Mouse (Mus musculus) R1 (cell line): ENCODE results near the gene Zmynd10.

Experiments used
- DNase-seq: peaks from one replicate; pipeline ENCODE4 v3.0.0-alpha.2; 2018; ENCODE audit warnings: low read depth, low spot score

Zmynd10 gene

GRCm38 (mm10) chr9:107547026-107547425 is at the start of gene Zmynd10:
Gene Zmynd10, plus strand, starts transcription at chr9:107547298.
- DNase-seq, result peak; percentile 94

- DNase-seq, result no peak
Measured at GRCm38 (mm10) chr9:107500708-107501286, 46.3 kb upstream of the Zmynd10 start.

- DNase-seq, result no peak
Measured at GRCm38 (mm10) chr9:107502131-107502846, 44.8 kb upstream of the Zmynd10 start.

- DNase-seq, result no peak
Measured at GRCm38 (mm10) chr9:107504662-107505537, 42.2 kb upstream of the Zmynd10 start.

GRCm38 (mm10) chr9:107508266-107508665 is 38.8 kb upstream of the Zmynd10 start:
- no peak for DNase-seq

GRCm38 (mm10) chr9:107510384-107511100 is 36.6 kb upstream of the Zmynd10 start:
- no peak for DNase-seq

DNA sequence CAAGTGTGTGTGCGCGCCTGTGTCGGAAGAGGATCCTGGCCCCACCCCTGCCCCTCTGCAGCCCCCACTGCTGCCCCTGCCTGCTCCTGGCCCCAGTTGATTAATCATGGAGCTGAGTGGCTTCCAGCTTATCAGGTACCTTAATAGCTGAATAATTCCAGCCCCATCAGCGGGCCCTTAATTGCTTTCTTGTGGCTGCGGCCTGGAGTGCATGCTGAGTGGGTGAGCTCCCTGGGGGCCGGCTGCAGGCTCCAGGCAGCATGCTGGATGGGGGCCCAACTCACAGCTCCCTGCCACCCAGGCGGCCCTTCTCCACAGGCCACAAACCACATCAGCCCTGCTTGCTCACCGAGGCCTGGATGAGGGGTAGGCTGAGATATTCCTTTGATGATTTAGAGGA is 35.7 kb upstream of the Zmynd10 start:
- no peak for DNase-seq

- DNase-seq, result no peak
Measured at GRCm38 (mm10) chr9:107512326-107512725, 34.8 kb upstream of the Zmynd10 start.

DNA sequence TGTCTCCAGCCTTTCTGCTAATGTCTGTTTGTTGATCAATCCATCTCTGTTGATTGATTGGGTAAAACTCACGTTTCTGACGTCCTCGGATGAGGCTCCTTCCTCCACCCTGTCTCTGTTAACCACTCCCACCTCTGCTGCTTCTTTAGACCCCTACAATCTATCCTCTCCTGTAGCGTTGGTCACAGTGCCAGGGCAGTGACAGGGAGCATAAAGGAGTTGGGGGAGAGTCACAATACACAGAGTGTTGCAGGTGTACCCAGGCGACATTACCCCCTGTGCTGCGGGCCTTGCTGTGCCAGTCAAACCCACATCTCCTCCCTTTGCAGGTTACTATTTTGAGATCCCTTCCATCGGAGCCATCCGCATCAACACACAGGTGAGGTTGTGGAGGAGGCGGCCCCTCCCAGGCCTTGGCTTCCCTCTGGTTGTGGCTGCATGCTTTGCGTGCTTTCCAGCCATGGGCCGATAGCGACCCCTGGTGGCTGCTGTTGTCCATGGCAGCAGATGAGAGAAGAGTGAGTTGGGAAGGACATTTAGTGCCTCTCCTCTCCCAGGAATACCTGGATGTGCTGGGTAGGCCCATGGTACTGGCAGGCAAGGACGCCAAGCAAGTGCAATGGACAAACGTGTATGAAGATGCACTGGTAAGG is 32.7 kb upstream of the Zmynd10 start:
- peak; percentile 76 for DNase-seq

- DNase-seq, result no peak
Measured at GRCm38 (mm10) chr9:107520331-107520730, 26.8 kb upstream of the Zmynd10 start.

GRCm38 (mm10) chr9:107521190-107521589 is 25.9 kb upstream of the Zmynd10 start:
- DNase-seq, result peak; percentile 90

DNA sequence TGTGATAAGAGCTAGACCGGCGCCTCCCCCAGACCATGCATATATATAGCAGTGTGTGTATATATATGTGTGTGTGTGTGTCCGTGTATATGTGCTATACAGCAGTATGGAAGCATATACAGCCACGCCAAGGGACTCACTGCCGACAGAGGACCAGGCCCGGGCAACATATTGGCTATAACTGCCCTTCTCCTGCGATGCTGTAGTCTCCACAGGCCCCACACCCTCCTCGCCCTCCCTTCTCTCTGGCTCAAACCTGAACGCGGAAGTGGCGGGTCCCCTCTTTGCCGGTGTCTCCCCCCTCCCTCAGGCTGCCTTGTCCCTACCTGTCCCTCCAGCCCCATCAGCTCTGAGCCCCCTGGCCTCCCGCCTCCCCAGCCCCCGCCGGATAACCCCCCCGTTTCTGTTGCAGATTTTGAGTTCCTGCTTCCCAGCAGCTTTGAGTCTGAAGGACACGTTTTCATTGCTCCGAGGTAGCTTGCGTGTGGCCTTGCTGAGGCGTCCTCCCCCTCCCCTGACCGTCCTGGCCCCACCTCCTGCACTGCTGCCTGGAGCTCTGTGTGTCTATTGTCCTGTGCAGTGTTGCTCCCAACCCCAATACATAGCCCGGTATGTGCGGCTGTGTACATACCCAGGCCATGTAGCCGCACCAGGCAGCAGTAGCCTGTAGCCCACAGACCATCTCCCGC is 25.2 kb upstream of the Zmynd10 start:
- DNase-seq, result peak; percentile 68

DNA sequence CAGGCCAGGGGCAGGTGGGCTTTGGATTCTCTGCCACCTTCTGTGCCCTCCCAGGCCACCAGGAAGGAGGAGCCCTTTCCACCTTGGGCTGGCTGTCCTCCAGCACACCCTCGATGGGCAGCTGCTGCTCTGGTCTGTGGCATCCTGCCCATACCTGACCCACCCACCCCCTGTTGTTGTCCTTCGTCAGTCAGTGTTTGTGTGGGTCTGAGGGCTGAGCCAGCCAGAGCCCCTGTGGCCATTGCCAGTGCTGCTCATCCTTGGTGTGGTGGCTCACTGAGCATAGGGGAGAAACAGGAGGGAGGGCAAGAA is 24.7 kb upstream of the Zmynd10 start:
- DNase-seq, result no peak

DNA sequence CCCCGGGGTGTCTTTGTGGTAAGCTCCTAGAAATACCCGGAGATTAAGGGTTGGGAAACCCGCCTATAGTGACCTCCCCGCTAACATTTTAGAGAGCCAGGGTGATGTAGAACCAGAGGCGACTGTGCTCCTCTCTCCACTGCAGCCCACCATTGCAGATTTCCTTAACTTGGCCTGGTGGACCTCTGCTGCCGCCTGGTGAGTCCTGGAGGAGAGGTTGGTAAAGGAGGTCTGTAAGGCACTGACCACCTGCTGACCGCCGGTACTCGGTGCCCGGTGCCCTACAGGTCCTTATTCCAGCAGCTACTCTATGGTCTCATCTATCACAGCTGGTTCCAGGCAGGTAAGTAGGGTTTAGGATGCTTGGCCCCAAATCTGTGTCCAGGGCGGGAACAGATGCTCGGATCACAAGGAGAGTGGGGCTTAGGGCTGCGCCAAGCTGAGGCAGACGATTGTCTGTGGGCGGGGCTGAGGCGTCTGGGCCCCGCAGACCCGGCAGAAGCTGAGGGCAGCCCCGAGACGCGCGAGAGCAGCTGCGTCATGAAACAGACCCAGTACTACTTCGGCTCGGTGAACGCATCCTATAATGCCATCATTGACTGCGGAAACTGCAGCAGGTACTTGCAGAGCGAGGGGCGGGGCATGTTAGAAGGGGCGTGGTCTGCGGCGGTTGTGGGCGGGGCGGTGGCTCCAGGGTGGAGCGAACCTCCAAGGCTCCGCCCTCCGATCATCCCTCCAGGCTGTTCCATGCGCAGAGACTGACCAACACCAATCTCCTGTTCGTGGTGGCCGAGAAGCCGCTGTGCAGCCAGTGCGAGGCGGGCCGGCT is 20.7 kb upstream of the Zmynd10 start:
- DNase-seq, result peak; percentile 87

DNA sequence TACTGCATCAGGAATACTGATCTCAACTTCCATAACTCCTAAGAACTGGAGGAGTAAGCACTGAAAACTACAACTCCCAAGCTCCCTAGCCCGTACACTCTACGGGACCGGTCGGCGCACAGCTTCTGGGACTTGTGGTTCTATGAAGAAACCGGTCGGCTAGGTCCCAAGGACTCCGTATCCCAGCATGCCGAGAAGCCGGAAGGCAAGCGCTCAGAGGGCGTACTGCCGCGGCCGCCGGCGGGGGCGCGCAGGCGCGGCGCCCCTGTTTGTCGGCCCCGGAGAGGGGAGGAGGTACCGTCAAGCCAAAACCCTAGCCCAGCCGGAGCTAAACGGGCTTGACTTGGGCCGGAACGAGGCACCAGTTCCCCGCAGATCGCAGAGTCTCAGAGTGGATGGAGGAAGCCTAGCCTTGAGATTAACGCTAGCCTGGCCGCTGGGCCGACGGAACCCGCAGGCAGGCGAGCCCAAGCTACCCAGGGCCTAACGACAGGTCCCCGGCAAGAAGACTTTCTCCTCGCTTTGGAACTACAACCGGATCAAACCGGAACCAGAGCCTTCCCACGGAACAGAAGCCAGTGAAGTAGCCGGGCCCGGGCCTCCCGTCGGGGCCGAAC is 13.2 kb upstream of the Zmynd10 start, which contains the start of gene Tmem115:
TSS of gene Tmem115 (plus strand) at position 155 of the 617 bp plus-strand sequence.
- peak; percentile 100 for DNase-seq

- no peak for DNase-seq
Measured at GRCm38 (mm10) chr9:107534408-107535202, 12.5 kb upstream of the Zmynd10 start.

DNA sequence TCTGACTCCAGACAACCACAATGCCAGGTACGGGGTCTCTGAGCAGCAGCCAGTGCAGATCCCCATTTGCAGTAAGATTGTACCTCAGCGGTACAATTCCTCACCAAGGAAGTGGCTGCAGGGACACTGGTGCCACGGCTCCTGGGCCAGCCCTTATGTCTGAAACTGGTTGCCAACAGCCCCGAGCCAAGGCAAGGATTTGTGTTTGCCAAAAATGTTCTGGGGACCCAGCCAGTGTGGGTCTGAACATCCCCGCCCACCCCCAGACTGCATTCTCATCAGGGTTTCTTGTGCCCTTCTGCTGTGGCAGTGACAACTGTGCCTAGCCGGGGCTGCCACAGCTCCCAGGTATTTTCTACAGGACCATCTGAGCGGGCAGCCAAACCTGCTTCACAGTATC is 8.9 kb upstream of the Zmynd10 start:
- DNase-seq, result no peak

DNA sequence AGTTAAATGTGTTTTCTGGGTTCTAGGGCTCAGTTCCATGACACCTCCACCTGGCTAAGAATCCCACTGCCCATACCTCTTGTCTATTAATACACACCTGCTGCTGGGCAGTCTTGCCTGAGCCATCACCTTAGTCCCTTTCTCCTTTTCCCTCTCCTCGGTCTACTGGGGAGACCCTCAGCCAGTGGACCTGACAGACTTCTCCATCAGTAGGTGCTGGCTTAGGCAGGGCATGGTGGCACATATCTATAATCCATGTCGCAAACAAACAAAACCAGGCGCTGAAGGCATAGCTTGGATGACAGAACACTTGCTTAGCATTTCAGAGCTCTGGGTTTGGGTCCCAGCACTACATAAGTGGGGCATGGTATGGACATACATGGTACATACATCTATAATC is 8.4 kb upstream of the Zmynd10 start:
- DNase-seq, result no peak

- no peak for DNase-seq
Measured at GRCm38 (mm10) chr9:107539940-107540339, 7.2 kb upstream of the Zmynd10 start.
